Mouse (Mus musculus) left cerebral cortex, adult 2 months (tissue): ENCODE measurements around the gene Dlg5. TPM values are rescaled to one million over a fixed set of nuclear protein-coding genes. Genes with fewer than 3 reads are reported as not detected.

ENCODE experiments used
- DNase-seq, 2 experiments: peaks; one replicate each; pipeline ENCODE4 v3.0.0; 2021 to 2022; ENCODE audit warnings: low spot score in 2 of 2, mixed read lengths in 1 of 2; ENCODE audit errors: extremely low spot score in 1 of 2
- H3K27ac ChIP-seq: fragments of 200-600 bp; 2 replicates; pipeline ENCODE4 v1.8.1; 2022
- H3K4me3 ChIP-seq: fragments of 200-600 bp; 2 replicates; pipeline ENCODE4 v1.8.1; 2022
- CTCF ChIP-seq: fragments of 200-600 bp; IDR thresholded peaks from 2 replicates; pipeline ENCODE4 v1.8.1; 2022; ENCODE audit warnings: antibody characterized with exemption, mild to moderate bottlenecking, moderate library complexity
- intact Hi-C: fragments of 180-260 bp; cut with DNase I; formaldehyde crosslinking; loops from one replicate; pipeline ENCODE4 v1.15.1; 2025
- total RNA-seq, 2 experiments: library from RNA; stranded (reverse); gene quantifications; 2 replicates each; pipeline ENCODE4 v1.2.3; 2021

The Dlg5 gene
- total RNA-seq, 2 experiments from 2014 or later, result 31.6 to 41.9 TPM

DNA sequence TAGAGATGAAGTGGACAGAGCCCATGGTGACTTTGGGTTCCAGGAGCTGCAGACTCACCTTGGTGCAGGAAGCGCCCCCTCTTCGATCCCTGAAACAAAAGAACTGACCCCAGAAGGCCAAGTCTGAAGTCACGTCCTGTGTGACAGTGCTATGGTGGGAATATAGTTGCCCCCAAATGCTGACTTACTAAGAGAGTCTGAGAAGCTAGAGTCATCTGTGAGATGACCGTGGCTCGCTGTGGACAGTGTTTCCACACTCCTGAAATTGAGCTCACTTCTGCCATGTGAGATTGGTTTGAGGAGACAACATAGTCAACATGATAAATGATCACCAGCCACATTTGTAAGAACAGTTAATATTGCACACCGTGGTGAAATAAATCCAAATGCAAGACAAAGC is 16.7 kb upstream of the Dlg5 start:
- TF ChIP-seq CTCF, result no peak
- Histone ChIP-seq H3K4me3 (no peak overlapping the region), H3K27ac (no peak overlapping the region)
- intact Hi-C loops, result no loop called here
- no peak for DNase-seq

GRCm38 (mm10) chr14:24260391-24260790 is 14.7 kb upstream of the Dlg5 start:
- TF ChIP-seq CTCF, result no peak
- Histone ChIP-seq H3K27ac (no peak overlapping the region), H3K4me3 (no peak overlapping the region)
- intact Hi-C loops, result no loop called here
- DNase-seq, result no peak

DNA sequence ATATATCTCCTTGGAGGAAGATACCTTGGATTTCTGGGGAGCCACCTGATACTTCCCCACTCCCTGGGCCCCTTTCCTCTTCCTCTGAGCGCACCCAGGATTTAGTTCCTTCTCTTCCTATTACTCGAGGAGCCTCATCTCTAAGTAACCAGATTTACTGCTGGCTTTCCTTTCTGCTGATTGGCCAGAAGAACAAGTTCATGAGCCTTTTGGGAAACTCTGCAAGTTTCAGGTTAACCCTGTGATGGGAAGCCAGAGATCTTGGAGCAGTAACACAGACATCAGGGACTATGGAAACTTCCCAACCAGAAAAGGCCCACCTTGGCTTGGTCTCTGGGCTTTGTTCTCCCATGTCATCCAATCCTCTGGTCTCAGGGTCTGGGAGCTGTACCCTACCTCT is 10.2 kb upstream of the Dlg5 start:
- no peak for DNase-seq
- no peak for TF ChIP-seq CTCF
- no peak overlapping the region for H3K4me3 ChIP-seq
- intact Hi-C loops, result no loop called here
- no peak overlapping the region for H3K27ac ChIP-seq

- intact Hi-C loops, result no loop called here
- TF ChIP-seq CTCF, result no peak
- no peak for DNase-seq
- Histone ChIP-seq H3K27ac (no peak overlapping the region), H3K4me3 (no peak overlapping the region)
Observed at GRCm38 (mm10) chr14:24253611-24254202, 8.0 kb upstream of the Dlg5 start.

DNA sequence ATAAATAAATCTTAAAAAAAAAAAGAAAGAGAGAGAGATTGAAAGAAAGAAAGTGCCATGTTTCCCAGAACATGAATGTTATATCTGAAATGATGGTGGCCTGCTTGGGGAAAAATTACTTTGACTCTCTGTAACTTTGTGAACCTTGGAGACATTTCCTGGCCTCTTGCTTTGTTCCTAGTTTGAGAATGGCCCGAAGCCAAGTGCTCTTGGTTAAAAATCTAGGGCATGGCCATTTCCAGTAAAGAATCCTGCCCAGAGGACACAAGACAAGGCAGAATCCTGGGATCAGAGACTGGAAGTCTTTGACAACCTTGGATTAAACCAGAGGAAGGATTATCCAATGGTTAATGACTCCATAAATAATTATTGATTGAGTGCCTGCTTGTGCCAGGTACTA is 5.6 kb upstream of the Dlg5 start:
- no peak for DNase-seq
- Histone ChIP-seq H3K4me3 (no peak overlapping the region), H3K27ac (no peak overlapping the region)
- intact Hi-C loops, result no loop called here
- no peak for TF ChIP-seq CTCF

DNA sequence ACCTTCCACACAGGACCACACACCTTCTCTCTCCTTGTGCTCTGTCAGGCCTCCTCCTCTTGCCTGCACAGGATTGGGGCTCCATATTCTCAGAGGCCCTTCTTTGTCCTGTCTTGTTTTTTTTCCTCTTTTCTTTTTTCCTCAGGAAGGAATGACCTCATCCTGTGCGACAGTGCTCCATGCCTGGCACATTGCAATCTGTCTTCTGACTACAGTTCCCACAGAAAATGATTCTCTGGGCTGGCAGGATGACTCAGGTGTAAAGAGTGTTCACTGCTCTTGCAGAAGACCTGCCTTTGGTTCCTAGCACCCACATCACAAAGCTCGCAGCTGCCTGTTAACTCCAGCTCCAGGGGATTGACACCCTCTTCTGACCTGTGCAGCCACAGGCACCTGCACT is 4.2 kb upstream of the Dlg5 start:
- intact Hi-C loops, result no loop called here

GRCm38 (mm10) chr14:24244330-24245176 is 1.2 kb downstream of the Dlg5 start:
- intact Hi-C loops, result loop anchor here (1.0 to 2.0 kb wide), 2 partner anchors 40 to 62 kb away; no protein-coding TSS in a partner anchor
- TF ChIP-seq CTCF, result no peak

More for the DNA sequence above, 4.2 kb upstream of the Dlg5 start:
- no peak overlapping the region for H3K4me3 ChIP-seq
- H3K27ac ChIP-seq, result no peak overlapping the region
- no peak for TF ChIP-seq CTCF
- DNase-seq, result no peak

GRCm38 (mm10) chr14:24242016-24242415 is 3.7 kb downstream of the Dlg5 start:
- no peak for TF ChIP-seq CTCF
- Histone ChIP-seq H3K4me3 (no peak overlapping the region), H3K27ac (no peak overlapping the region)
- DNase-seq, result no peak
- intact Hi-C loops, result no loop called here

More at GRCm38 (mm10) chr14:24244330-24245176, 1.2 kb downstream of the Dlg5 start:
- Histone ChIP-seq H3K4me3 (peak overlapping the region; percentile 81), H3K27ac (peak overlapping the region; percentile 76)
- no peak for DNase-seq

DNA sequence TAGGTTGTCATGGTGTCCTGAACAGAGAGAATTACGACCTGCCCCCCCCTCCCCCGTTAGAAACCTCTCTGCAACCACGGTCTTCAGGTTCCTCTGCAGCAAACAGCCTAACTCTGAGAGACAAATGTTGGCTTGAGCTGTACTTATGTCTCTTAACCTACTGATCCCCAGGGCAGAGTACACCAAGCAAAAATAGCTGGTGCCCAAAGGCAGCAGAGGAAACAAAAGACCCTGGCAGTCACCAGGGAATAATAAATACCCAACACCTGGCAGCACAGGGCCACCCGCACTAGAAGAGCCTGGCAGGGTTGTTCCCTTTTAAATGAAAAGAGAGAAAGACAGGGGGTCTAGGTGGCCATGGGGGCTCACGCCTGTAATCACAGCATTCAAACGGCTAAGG is 4.9 kb downstream of the Dlg5 start:
- intact Hi-C loops, result no loop called here
- no peak for TF ChIP-seq CTCF
- Histone ChIP-seq H3K27ac (no peak overlapping the region), H3K4me3 (no peak overlapping the region)
- DNase-seq, result no peak

- no peak overlapping the region for H3K27ac ChIP-seq
- no peak for DNase-seq
- intact Hi-C loops, result no loop called here
- peak; percentile 36 for TF ChIP-seq CTCF
- no peak overlapping the region for H3K4me3 ChIP-seq
Observed at GRCm38 (mm10) chr14:24239651-24240050, 6.1 kb downstream of the Dlg5 start.

DNA sequence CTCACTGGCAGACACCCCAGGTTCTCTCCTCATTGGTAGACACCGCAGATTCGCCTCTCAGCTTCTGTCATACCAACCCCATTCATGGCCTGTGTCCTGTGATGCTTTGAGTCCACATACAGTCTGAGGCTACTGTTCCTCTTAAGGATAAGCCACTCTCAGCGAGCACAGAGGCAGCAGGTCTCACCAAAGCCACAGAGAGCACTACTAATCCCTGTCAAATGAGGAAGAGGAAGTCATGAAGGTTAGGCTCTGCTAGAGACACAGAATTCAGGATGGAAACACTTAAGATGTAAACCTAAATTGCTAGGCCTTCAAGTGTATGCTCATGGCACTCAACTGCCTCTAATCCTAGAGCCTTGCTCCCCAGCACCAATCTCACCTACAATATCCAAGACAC is 9.8 kb downstream of the Dlg5 start:
- no peak for DNase-seq
- no peak for TF ChIP-seq CTCF
- H3K27ac ChIP-seq, result no peak overlapping the region
- intact Hi-C loops, result no loop called here
- no peak overlapping the region for H3K4me3 ChIP-seq

DNA sequence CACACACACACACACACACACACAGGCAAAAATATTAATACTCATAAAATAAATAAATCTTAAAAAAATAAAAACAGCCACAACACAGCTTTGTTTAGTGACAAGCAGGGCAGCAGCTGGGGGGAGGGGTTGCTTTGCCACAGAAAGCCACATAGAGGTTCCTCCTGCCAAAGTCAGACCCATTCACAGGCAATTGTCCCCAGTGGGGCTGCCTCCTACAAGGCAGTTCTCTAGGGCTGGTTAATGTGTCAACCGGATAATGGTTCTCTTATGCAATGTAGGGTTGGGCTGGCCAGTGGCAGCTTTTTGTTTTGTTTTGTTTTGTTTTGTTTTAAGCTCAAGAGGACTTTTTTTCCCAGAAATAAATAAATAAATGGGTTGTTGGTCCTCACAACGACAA is 11.3 kb downstream of the Dlg5 start:
- TF ChIP-seq CTCF, result no peak
- H3K4me3 ChIP-seq, result no peak overlapping the region
- intact Hi-C loops, result no loop called here
- no peak overlapping the region for H3K27ac ChIP-seq
- no peak for DNase-seq
